Mouse (Mus musculus): ENCODE measurements around the gene Zfp78. TPM values are rescaled to one million over a fixed set of nuclear protein-coding genes. Genes with fewer than 3 reads are reported as not detected.

Zfp78 gene
- polyA plus RNA-seq, 1 experiment from 2014 or later: 1.9 TPM

GRCm38 (mm10) chr7:6410043-6410442, 47.0 kb downstream of the Zfp78 start, which contains the start of gene Gm20715:
Gene Gm20715 (plus strand): TSS chr7:6410277.
- no peaks in the 10 kb centered on the region for H3K27me3 ChIP-seq (ENCODE audit: poor library complexity, severe bottlenecking)
- DNase-seq (ENCODE audit: extremely low spot score, low spot score): peak; percentile 85
- H3K27ac ChIP-seq: no peak within 1 kb of the TSS
- no peak within 1 kb of the TSS for H3K4me3 ChIP-seq
- peaks cover 4% of the 10 kb centered on the region for H3K4me1 ChIP-seq
- 2% methylated on average over 17 of the region's 17 CpGs for WGBS
- no peaks in the 10 kb centered on the region for H3K36me3 ChIP-seq (replicated peaks)
- no peaks in the 10 kb centered on the region for H3K9me3 ChIP-seq

- WGBS: 7% methylated on average over 21 of the region's 22 CpGs
- Histone ChIP-seq H3K27ac (no peak overlapping the region), H3K4me1 (peaks cover 6% of the 10 kb centered on the region), H3K9me3 (no peaks in the 10 kb centered on the region), H3K27me3 (ENCODE audit: poor library complexity, severe bottlenecking) (no peaks in the 10 kb centered on the region), H3K4me3 (peak overlapping the region; percentile 32), H3K36me3 (replicated peaks) (no peaks in the 10 kb centered on the region)
- no peak for DNase-seq (ENCODE audit: extremely low spot score, low spot score)
Observed at GRCm38 (mm10) chr7:6414626-6415441, 51.8 kb downstream of the Zfp78 start.

GRCm38 (mm10) chr7:6415442-6415787, 52.3 kb downstream of the Zfp78 start:
- no peak for DNase-seq (ENCODE audit: extremely low spot score, low spot score)
- H3K27ac ChIP-seq: no peak overlapping the region
- no peaks in the 10 kb centered on the region for H3K9me3 ChIP-seq
- peaks cover 6% of the 10 kb centered on the region for H3K4me1 ChIP-seq
- peak overlapping the region; percentile 32; the same call in 1 of the 2 replicates for H3K4me3 ChIP-seq
- H3K36me3 ChIP-seq (replicated peaks): no peaks in the 10 kb centered on the region
- 19% methylated on average over 8 of the region's 8 CpGs for WGBS
- H3K27me3 ChIP-seq (ENCODE audit: poor library complexity, severe bottlenecking): no peaks in the 10 kb centered on the region

- no peak overlapping the region for H3K4me3 ChIP-seq
- WGBS: 82% methylated on average over 6 of the region's 6 CpGs
Observed at GRCm38 (mm10) chr7:6419894-6420293, 56.8 kb downstream of the Zfp78 start.

GRCm38 (mm10) chr7:6429381-6429780, 66.3 kb downstream of the Zfp78 start:
- H3K27ac ChIP-seq: no peak overlapping the region
- H3K36me3 ChIP-seq (replicated peaks): no peaks in the 10 kb centered on the region
- H3K4me1 ChIP-seq: peaks cover 2% of the 10 kb centered on the region
- 86% methylated on average over 3 of the region's 3 CpGs for WGBS
- no peak for DNase-seq (ENCODE audit: extremely low spot score, low spot score)
- H3K4me3 ChIP-seq: no peak overlapping the region
- no peaks in the 10 kb centered on the region for H3K27me3 ChIP-seq (ENCODE audit: poor library complexity, severe bottlenecking)
- H3K9me3 ChIP-seq: peaks cover 16% of the 10 kb centered on the region; the same call in 1 of the 2 replicates

More at GRCm38 (mm10) chr7:6419894-6420293, 56.8 kb downstream of the Zfp78 start:
- no peaks in the 10 kb centered on the region for H3K27me3 ChIP-seq (ENCODE audit: poor library complexity, severe bottlenecking)
- no peaks in the 10 kb centered on the region for H3K36me3 ChIP-seq (replicated peaks)
- no peak overlapping the region for H3K27ac ChIP-seq
- H3K4me1 ChIP-seq: peaks cover 4% of the 10 kb centered on the region
- H3K9me3 ChIP-seq: peaks cover 9% of the 10 kb centered on the region; the same call in 1 of the 2 replicates
- no peak for DNase-seq (ENCODE audit: extremely low spot score, low spot score)

GRCm38 (mm10) chr7:6430342-6430741, 67.3 kb downstream of the Zfp78 start:
- no peak for DNase-seq (ENCODE audit: extremely low spot score, low spot score)
- Histone ChIP-seq H3K27ac (no peak overlapping the region), H3K27me3 (ENCODE audit: poor library complexity, severe bottlenecking) (no peaks in the 10 kb centered on the region), H3K36me3 (replicated peaks) (no peaks in the 10 kb centered on the region), H3K4me1 (peaks cover 10% of the 10 kb centered on the region), H3K4me3 (no peak overlapping the region), H3K9me3 (peaks cover 12% of the 10 kb centered on the region; the same call in 1 of the 2 replicates)
- WGBS: 57% methylated on average over 2 of the region's 2 CpGs

Other genes with a start within 250 kb of the Zfp78 start
- 23.7 and 24.4 TPM in 2 replicates for gene Zfp787, start 207.3 kb upstream of the Zfp78 start, polyA plus RNA-seq (2016; fragmentation: Nextera tagmentation; extraction: Ambion mirVana)
- gene Zfp444, start 191.1 kb upstream of the Zfp78 start, polyA plus RNA-seq (2016; fragmentation: Nextera tagmentation; extraction: Ambion mirVana): 69.8 and 78.2 TPM in 2 replicates
- not detected in 2 replicates for gene Galp, start 166.2 kb upstream of the Zfp78 start, polyA plus RNA-seq (2016; fragmentation: Nextera tagmentation; extraction: Ambion mirVana)
- gene Zscan5b, start 141.0 kb upstream of the Zfp78 start, polyA plus RNA-seq (2016; fragmentation: Nextera tagmentation; extraction: Ambion mirVana): not detected in 2 replicates
- not detected in 2 replicates for gene Epp13, start 110.6 kb upstream of the Zfp78 start, polyA plus RNA-seq (2016; fragmentation: Nextera tagmentation; extraction: Ambion mirVana)
- gene Zfp667, start 76.7 kb upstream of the Zfp78 start, polyA plus RNA-seq (2016; fragmentation: Nextera tagmentation; extraction: Ambion mirVana): 6.3 and 6.6 TPM in 2 replicates
- 6.0 and 6.8 TPM in 2 replicates for gene Zfp583, start 32.0 kb upstream of the Zfp78 start, polyA plus RNA-seq (2016; fragmentation: Nextera tagmentation; extraction: Ambion mirVana)
- 2.7 and 3.4 TPM in 2 replicates for gene Gm3854, start 19.5 kb upstream of the Zfp78 start, polyA plus RNA-seq (2016; fragmentation: Nextera tagmentation; extraction: Ambion mirVana)
- gene Zfp28, start 20.0 kb downstream of the Zfp78 start, polyA plus RNA-seq (2016; fragmentation: Nextera tagmentation; extraction: Ambion mirVana): 9.3 and 10.9 TPM in 2 replicates
- 0.34 and 0.90 TPM in 2 replicates for gene Smim17, start 35.4 kb downstream of the Zfp78 start, polyA plus RNA-seq (2016; fragmentation: Nextera tagmentation; extraction: Ambion mirVana)
- not detected in 2 replicates for gene Gm20715, start 47.0 kb downstream of the Zfp78 start, polyA plus RNA-seq (2016; fragmentation: Nextera tagmentation; extraction: Ambion mirVana)
- not detected in 2 replicates for gene Olfr1344, start 75.4 kb downstream of the Zfp78 start, polyA plus RNA-seq (2016; fragmentation: Nextera tagmentation; extraction: Ambion mirVana)
- gene Olfr1336, start 92.9 kb downstream of the Zfp78 start, polyA plus RNA-seq (2016; fragmentation: Nextera tagmentation; extraction: Ambion mirVana): not detected in 2 replicates
- gene Olfr1346, start 103.8 kb downstream of the Zfp78 start, polyA plus RNA-seq (2016; fragmentation: Nextera tagmentation; extraction: Ambion mirVana): not detected in 2 replicates
- not detected in 2 replicates for gene Olfr5, start 123.7 kb downstream of the Zfp78 start, polyA plus RNA-seq (2016; fragmentation: Nextera tagmentation; extraction: Ambion mirVana)
- gene Olfr1347, start 136.5 kb downstream of the Zfp78 start, polyA plus RNA-seq (2016; fragmentation: Nextera tagmentation; extraction: Ambion mirVana): not detected in 2 replicates
- not detected in 2 replicates for gene Olfr1348, start 145.5 kb downstream of the Zfp78 start, polyA plus RNA-seq (2016; fragmentation: Nextera tagmentation; extraction: Ambion mirVana)
- 0.04 and 0.12 TPM in 2 replicates for gene Olfr1349, start 159.7 kb downstream of the Zfp78 start, polyA plus RNA-seq (2016; fragmentation: Nextera tagmentation; extraction: Ambion mirVana)
- not detected in 2 replicates for gene Olfr1350, start 201.6 kb downstream of the Zfp78 start, polyA plus RNA-seq (2016; fragmentation: Nextera tagmentation; extraction: Ambion mirVana)

Measured in forebrain, embryonic 10.5 days (tissue).